Mouse (Mus musculus) fibroblast of lung, adult 2 months (primary cell): ENCODE measurements at regions not wholly inside any gene's neighbourhood (a gene's known extent, or its start where the extent isn't known, plus 50 kb on each side); places are given as distances from the start of the nearest gene placed in this dataset.
"Not testable (repeated sequence)": the region's sequence is repeated elsewhere in the genome, so short reads cannot be mapped to it uniquely, and the experiment has no call there.

Experiments
- DNase-seq: peaks from one replicate; pipeline ENCODE4 v3.0.0-alpha.2; 2011; ENCODE audit warnings: low read depth

- peak; percentile 89 for DNase-seq
Observed at GRCm38 (mm10) chr12:109749711-109750243, 149.6 kb upstream of the Rtl1 start.

GRCm38 (mm10) chr12:109754986-109755385 lies 154.9 kb upstream of the Rtl1 start:
- DNase-seq, result no peak

GRCm38 (mm10) chr12:109764293-109764692 lies 164.2 kb upstream of the Rtl1 start:
- DNase-seq, result no peak

GRCm38 (mm10) chr12:109766602-109767001 lies 166.5 kb upstream of the Rtl1 start:
- DNase-seq, result not testable (repeated sequence)

- DNase-seq, result no peak
Observed at GRCm38 (mm10) chr12:109772543-109772942, 172.4 kb upstream of the Rtl1 start.

GRCm38 (mm10) chr12:109773909-109774313 lies 173.8 kb upstream of the Rtl1 start:
- DNase-seq, result no peak

GRCm38 (mm10) chr12:109798846-109799245 lies 198.7 kb upstream of the Rtl1 start:
- DNase-seq, result peak; percentile 90

- DNase-seq, result peak; percentile 61
Observed at GRCm38 (mm10) chr12:109799395-109799794, 199.3 kb upstream of the Rtl1 start.

GRCm38 (mm10) chr12:109827241-109827915 lies 227.2 kb upstream of the Rtl1 start:
- no peak for DNase-seq

GRCm38 (mm10) chr12:109830303-109831020 lies 230.3 kb upstream of the Rtl1 start:
- no peak for DNase-seq

GRCm38 (mm10) chr12:109832964-109833363 lies 232.8 kb upstream of the Rtl1 start:
- DNase-seq, result no peak

- no peak for DNase-seq
Observed at GRCm38 (mm10) chr12:109836521-109836920, 236.4 kb upstream of the Rtl1 start.

- DNase-seq, result no peak
Observed at GRCm38 (mm10) chr12:109839126-109839587, 239.0 kb upstream of the Rtl1 start.

- no peak for DNase-seq
Observed at GRCm38 (mm10) chr12:109839946-109840524, 239.9 kb upstream of the Rtl1 start.

- DNase-seq, result no peak
Observed at GRCm38 (mm10) chr12:109844723-109845601, 244.8 kb upstream of the Rtl1 start.

- no peak for DNase-seq
Observed at GRCm38 (mm10) chr12:109845602-109845906, 245.4 kb upstream of the Rtl1 start.

- no peak for DNase-seq
Observed at GRCm38 (mm10) chr12:109856336-109856735, 256.2 kb upstream of the Rtl1 start.

GRCm38 (mm10) chr12:109857705-109858104 lies 257.6 kb upstream of the Rtl1 start:
- DNase-seq, result no peak

- DNase-seq, result no peak
Observed at GRCm38 (mm10) chr12:109864826-109865225, 264.7 kb upstream of the Rtl1 start.

- DNase-seq, result peak; percentile 12
Observed at GRCm38 (mm10) chr12:109871021-109871420, 270.9 kb upstream of the Rtl1 start.

- no peak for DNase-seq
Observed at GRCm38 (mm10) chr12:109874466-109874865, 274.3 kb upstream of the Rtl1 start.

- DNase-seq, result no peak
Observed at GRCm38 (mm10) chr12:109881108-109881507, 281.0 kb upstream of the Rtl1 start.
